Mouse (Mus musculus) layer of hippocampus, postnatal 36 days (tissue): ENCODE measurements around the gene Btrc. TPM values are rescaled to one million over a fixed set of nuclear protein-coding genes. Genes with fewer than 3 reads are reported as not detected.
"Not testable (repeated sequence)": the region's sequence is repeated elsewhere in the genome, so short reads cannot be mapped to it uniquely, and the experiment has no call there.

ENCODE experiments used
- DNase-seq, 2 experiments: peaks; one replicate each; pipeline ENCODE4 v3.0.0; 2022
- total RNA-seq, 2 experiments: library from RNA; stranded (reverse); gene quantifications; 2 replicates each; pipeline ENCODE4 v1.2.3; 2021

The Btrc gene
- total RNA-seq, 2 experiments from 2014 or later = 90.8 to 98.2 TPM

DNA sequence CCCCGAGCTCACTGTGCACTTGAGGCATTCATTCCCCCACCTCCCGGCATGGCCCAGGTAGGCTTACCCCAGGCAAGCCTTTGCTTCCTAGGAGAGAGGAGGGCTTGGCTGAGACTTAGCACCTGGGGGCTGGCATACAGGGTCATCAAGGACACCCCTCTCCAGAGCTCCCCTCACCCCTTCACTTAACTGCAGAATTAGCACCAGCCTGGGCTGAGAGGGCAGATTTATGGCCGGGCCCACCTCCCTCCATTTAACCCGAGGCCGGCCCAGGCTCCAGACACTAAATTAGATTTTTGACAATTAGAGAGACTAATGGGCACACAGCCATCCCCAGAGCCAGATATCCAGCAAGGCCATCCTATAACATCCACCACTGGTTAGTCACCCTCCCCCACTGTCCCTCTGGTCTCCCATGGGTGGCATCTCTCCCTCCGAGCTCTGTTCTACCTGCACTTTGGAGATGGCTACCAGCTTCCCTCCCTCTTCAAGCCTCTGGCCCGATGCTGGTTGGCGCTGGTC lies 171.7 kb downstream of the Btrc start:
- DNase-seq = no peak

DNA sequence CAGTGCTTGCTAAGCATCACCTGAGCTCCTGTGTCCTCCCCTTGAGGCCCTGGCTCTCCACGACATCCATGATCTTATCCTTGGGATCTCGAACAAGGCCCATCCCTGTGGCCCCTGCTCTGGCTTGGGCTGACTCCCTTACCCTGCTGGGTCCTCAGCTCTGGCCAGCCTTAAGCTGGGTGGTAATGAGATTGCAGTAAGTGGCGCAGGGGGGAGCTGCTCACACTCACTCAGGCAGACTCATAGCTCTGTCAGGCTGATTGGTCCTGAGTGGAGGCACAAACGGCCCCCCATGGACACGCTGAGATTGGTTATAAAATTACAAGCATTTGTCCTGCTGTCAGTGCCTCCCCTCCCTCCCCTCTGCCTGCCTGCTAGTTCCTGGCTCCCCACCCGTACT lies 172.4 kb downstream of the Btrc start:
- DNase-seq = no peak

DNA sequence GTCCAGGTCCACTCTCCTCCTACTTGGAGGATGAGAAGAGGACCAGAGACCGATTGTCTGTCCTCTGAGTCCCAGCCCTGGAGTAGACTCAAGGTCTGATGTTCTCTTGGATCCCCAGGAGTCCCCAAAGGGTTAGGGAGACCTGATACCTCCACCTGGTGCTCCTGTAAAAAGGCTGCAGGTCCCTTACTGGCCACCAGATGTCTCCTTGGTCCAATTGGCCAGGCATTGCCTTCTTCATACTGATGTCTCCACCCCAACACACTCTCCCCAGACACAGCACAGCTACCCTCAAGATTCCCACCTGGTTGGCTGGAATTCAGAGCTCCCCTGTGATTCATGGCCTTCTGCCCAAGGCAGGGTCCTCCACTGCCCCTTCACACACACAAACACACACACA lies 174.0 kb downstream of the Btrc start:
- DNase-seq = no peak

DNA sequence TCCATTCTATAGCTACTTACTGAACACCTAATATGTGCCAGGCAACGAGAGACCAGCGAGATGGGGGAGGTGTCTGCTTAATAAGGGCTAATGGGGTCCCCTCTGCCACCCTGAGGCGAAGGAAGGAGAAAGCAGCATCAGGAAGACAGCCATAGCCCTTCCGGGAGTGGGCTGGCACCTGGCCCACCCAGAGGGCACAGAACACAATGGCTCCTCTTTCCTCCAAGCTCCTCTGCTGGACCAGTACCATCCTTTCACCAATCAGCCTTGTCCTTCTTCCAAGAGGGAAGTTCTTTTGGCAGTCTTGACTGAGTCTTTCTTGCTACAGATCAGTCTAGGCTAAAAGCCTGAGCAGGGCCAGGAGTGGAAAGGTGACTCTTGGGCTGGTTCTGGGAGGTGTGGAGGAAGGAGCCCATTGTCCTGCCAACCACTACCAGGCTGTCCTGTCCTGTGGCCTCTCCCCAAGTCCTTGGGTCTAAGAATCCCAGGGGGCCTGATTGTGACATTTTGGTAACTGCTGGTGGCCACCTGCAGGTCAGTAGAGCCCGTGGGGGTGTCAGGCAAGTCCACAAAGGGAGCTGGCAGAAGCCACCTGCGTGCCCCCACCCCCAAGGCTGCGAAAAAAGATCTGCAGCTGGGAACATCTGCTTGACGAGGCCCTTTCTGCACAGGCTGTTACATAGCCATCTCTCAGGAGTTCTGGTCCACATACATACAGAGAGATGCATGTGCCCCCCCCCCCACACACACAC lies 177.3 kb downstream of the Btrc start:
- DNase-seq = no peak

DNA sequence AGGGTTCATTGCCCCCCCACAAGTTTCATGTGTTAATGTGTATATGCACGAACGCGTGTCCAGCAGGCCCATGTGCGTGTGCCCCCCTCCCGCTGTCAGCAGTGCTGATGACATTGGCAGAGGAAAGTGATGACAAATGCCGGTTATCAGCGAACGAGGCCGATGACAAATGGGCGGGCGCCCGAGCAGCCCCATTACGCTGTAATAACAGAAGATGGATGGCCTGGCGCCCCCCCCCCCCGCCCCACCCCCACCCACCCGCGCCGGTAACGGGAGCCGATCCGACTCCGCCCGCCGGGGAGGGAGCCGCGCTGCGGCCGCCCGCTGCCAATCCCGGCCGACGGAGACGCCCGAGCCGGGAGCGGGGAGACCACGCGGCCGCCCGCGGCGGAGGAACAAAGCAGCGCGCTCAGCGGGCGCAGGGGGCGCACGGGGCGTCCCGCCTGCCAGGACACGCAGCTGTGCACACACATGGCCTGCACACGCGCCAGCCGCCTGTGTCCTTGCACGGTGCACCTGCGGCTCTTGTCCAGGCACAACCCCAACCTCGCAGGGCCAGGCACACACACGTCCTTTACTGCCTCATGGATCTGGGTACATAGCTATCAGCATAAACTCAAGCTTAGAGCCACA lies 178.0 kb downstream of the Btrc start:
- DNase-seq = peak; percentile 62 to 67

DNA sequence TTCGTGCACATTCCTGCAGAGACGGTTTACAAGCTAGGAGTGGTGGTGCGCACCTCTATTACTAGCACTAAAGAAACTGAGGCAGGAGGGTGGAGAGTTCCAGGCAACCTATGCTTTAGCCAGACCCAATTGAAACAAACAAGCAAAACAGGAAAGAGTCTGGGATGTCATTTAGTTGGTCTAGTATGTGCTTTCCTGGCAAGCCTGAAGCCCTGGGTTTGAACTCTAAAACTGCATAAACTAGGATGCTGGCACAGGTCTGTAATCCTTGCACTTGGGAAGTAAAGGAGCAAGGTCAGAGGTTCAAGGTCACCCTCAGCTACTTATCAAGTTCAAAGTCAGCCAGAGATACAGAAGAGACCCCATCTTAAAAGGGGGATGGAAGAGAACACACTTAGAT lies 178.5 kb downstream of the Btrc start:
- DNase-seq = no peak

DNA sequence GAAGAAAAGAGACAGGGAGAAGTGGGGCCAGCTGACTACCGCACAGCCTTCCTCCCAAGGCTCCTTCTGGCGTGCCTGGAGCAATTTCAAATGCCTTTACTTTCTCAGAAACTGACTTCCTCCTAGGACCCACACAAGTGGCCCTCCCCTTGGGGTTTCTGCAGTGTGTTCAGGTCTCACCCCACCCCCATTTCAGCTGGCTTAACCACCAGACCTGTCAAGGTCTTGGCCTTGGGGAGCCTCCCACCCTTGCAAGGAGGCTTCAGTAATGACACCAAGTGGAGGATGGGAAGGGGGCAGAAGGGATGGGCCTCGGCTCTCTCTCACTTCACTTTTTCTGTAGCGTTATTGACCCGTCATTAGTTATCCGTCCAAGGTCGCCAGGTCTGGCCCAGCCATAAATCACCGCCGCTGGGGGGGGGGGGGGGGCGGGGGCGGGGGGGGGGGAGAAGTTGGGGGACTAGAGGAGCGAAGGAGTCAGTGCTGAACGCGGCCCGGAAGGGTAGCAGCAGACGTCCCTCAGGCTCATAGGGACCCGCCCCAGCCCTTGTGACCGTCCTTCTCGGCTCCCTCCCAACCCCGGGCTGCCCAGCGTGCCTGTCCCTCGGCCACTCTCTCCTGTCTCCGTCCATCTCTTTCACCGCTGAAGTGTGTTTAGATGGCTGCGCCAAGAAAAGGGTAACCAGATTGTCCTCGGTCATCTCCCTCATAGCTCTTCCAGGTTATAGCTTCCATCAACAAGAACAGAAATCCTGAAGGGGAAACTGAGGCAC lies 180.8 kb downstream of the Btrc start:
- no peak for DNase-seq

DNA sequence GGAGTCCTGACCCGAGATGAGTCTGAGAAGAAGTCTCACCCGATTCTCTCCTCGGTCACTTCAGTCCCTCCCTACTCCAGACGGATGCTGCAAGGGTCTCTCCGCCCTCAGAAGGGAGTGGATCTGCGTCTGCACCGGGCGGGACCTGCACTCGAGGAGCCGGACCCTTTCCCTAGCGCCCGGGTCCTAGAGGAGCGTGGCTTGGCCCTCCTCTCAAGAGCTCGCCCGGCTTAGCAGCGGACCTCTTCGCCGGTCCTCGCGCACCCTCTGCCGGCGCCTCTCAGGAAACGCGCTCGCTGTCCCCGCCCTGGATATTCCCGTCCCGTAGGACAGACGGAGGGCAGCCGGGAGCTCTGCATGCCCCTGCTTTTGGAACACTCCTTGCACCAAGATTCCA lies 181.4 kb downstream of the Btrc start:
- DNase-seq = peak; percentile 80 to 81

DNA sequence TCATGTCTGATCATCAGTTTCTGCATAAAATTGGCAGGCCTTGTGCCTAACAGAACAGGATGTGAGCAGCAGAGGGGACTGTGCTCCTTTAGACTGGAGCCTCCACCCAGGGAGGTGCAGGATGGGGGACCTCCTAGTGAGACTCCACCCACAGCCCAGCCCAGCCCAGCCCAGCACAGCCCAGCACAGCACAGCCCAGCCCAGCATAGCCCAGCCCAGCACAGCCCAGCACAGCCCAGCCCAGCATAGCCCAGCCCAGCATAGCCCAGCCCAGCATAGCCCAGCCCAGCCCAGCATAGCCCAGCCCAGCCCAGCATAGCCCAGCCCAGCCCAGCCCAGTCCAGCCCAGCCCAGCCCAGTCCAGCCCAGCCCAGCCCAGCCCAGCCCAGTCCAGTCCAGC lies 184.7 kb downstream of the Btrc start:
- DNase-seq = not testable (repeated sequence)

DNA sequence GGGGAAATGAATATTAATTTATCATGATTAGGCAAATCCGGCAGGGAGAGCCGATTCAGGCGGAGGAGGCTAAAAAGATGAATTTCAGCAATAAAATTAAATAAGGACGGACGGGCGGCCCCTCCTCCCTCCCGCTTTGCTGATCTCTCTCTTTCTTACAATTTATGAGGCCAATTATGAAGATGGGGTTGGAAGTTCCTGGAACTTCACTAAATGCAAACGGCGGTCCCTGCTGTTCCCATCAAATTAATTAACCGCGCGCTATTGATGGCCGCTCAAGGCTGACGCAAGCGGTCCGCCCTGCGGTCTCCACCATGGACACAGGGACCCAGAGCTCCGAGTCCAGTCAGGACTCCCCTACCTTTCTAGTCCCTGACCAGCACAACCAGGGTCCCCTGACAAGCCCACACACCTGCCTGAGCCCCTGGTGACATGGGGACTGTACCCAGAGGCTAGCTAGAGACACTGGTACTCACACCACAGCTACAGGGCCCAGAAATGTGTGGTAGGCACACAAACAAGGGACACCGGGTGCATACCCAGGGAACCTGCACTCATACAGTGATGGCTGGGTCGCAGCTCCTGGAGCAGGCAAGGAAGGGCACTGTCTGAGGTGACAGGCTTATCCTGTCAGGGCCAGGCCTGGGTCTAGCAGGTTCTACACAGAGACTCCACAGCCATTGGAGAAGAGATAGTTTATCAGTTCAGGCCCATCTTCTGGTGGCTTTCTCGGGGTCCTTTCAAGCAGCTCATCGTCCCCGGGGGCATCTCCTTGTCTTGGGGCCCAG lies 185.8 kb downstream of the Btrc start:
- DNase-seq = no peak

DNA sequence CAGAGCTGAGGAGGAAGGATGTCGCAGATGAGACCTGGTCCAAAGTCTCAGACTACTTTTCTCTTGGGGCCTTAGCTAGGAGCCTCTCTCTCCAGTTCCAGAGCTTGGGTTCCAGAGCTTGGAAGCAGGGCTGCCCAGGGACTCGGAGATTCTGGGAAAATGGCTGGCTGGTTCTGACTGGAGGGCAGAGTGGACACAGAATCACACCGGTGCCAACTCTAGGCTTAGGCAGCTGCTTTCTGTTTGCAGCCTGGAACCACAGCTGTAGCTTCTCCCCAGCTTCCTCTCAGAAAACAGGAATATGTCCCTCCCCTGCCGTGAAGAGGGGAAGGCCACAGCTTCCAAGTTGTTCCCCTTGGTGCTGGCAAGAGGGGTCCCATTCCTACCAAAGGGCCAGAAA lies 186.4 kb downstream of the Btrc start:
- no peak for DNase-seq

DNA sequence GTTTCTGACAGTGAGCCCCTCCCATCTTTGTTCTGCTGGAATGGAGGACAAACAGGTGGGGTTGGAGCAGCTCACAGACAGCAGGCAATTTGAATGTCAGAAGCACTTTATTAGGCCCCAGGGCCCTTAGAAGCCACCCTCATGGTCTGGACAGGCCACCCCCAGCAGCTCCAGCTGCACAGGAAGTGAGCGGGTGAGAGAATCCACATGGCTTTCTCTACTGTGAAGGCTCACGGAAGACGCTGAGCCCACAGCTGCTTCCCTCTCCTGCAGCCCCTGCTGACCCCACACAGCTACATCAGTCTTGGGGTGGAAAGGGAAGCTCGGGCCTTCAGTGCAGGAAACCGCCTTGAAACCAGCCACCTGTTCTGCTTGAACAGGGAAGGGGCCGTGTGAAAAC lies 188.7 kb downstream of the Btrc start:
- no peak for DNase-seq

DNA sequence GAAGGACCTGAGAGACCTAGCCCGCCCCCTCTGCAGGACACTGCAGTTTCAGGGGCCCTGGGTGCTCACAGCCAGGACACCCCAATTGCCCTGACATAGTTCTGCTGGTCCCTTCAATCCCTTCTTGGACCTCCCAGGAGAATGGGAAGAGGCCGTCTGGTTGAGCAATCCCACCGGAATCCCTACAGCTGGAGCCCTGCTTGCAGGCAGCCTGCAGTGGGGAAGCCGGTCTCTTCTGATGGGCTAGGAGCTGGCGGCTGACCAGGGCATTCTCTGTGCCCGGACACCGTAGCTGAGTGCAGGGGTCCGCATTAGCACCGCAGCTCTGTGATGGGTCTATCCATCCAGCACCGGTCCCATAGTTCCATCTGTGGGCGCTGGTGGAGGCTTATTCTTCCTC lies 190.6 kb downstream of the Btrc start:
- no peak for DNase-seq

DNA sequence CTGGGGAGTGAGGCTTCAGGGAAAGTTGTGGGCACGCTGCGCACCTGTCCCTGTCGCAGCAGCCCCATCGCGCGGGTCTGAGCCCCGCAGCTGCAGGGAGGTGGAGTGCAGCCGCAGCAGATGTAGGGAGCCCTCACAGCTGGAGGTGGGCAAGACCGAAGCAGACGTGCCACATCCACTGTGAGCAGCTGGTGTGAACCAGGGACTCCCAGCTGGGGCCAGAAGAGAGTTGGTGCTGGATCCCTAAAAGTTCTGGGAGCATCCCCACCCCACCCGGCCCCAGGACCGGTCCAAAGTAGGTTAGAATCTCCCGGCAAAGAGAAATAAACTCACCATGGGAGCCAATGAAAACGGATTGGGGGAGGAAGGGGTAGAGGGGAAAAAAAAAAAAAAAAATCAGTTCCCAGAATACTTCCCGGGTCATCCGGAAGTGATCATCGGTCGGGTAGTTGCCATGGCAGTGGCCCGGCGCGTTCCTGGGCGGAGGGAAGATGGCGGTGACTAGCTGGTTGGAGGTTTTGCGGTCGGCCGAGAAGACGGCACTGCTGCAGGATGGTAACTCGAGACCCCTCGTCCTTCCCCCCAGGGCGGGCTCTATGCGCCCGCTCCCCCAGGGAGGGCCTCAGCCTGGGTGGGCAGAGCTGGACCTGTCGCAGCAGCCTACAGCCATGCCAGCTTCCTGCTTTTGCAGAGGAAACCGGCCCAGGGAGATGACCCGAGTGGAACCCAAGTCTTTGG lies 196.8 kb downstream of the Btrc start, which contains the start of the genes Poll and Gm17018:
Gene Poll, minus strand, starts transcription at position 379 of the 738 bp plus-strand sequence.
Gene Gm17018, plus strand, starts transcription at position 463 of the 738 bp plus-strand sequence.
- peak; percentile 87 to 88 for DNase-seq

DNA sequence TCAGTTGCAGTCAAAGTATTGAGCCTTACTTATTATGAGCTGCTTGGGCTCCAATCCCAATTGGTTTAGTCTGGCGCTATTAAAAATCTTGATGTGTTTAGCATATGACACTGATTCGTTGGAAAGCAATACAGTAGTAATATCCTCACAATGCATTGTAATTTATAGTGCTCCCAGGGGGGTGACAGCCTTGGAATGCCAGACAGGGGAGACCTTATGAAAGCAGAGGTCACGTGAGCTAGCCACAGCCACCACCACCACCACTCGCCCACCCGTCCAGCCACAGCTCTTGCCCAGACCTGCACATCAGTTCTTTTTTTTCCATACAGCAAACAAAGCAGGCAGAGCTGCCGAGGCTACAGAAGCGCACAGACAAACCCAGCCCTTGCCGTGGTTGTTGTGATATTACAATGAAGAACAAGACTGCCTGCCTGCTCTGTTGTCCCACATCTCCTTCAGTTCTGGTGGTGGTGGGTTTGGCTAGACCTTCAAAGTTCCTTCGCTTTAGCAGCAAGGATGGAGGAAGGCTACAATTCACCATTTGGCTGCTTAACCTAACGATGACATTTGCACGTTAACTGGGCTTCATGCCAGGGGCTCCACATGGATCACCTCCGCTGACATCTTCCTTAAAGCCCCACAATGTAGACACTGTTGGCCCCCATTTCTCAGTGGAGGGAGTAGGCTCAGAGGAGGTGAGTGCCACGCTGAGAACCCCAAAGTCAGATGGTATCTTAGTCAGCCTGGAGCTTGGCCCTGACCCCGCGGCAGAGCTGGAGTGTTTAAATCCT lies 202.6 kb downstream of the Btrc start:
- DNase-seq = no peak

DNA sequence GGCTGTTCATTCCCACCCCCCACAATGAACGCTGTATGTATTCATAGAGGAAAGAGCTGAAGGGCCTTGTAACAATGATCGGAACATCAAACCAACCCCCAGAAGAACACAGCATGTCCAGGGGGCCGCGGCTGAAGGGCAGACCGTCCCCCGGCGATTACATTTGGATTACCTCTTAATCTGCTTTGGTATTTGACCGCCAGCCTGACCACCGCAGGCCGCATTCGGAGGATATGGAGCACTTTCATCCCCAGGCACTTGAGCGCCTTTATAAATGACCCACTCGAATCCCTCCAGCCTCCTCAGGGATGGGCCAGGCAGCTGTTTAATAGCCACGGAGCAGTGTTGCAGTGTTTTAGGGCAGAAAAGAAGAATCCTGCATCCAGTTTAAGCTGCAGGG lies 203.8 kb downstream of the Btrc start:
- DNase-seq = no peak

DNA sequence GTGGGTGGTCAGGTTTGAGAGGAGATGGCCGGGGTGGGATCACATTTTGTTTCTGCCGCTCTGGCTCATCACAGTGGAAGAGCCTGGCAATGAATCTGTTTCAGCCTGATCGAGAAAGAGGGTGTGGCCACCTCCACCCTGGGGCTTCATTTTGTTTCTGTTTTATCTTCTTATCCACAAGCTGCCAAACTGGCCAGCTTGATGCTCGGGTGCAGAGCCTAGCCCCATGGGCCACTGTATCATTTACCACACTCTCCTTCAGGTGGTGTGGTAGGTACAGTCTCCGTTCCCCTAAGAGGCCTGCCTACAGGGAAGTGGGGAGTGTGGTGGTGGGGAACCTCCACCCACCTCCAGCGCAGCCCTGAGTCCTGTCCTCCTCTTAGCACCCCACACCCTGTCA lies 209.5 kb downstream of the Btrc start:
- no peak for DNase-seq

DNA sequence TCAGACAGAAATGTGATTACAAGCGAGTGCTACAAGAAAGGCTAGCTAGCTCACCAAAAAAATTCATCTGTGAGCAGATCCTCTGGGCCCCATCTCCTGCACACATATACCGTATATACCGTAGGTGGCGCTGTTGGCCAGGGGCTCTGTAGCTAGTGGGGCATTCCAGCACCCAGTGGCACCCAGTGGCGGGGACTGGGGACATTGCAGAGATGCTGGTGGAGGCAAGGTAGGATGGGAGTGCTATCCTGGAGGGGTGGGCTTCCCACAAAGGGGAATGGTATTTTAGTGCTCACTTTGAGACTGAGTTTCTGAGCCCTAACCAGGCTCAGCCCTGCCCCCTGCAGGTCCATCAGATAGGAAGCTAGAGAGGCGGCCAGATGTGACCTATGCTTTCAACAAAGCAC lies 210.3 kb downstream of the Btrc start:
- DNase-seq = peak; percentile 74 to 76

DNA sequence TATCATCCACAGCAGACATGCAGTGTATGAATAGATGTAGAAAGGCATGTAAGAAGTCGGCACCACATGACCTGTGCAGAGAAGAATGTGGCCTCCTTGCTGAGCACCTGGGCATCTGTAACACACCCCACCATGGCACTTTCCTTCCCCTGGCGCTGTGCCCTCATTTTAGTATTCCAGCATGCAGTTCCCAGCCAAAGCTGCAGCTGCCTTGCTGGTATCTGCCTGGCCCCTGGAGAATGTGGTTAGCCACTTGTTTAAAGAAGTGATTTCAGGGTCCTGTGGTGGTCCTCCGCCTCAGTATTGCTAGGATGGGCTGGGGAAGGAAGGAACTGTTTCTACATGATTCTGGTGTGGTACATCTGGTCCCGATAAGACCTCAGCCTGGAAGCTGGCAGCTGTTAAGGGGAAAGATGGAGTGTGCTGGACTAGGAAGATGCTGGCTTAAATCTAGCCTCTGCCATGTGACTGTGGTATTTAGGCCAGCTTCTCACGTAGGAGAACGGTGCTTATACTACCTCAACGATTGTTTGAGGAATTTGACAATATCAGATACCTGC lies 210.9 kb downstream of the Btrc start:
- no peak for DNase-seq

DNA sequence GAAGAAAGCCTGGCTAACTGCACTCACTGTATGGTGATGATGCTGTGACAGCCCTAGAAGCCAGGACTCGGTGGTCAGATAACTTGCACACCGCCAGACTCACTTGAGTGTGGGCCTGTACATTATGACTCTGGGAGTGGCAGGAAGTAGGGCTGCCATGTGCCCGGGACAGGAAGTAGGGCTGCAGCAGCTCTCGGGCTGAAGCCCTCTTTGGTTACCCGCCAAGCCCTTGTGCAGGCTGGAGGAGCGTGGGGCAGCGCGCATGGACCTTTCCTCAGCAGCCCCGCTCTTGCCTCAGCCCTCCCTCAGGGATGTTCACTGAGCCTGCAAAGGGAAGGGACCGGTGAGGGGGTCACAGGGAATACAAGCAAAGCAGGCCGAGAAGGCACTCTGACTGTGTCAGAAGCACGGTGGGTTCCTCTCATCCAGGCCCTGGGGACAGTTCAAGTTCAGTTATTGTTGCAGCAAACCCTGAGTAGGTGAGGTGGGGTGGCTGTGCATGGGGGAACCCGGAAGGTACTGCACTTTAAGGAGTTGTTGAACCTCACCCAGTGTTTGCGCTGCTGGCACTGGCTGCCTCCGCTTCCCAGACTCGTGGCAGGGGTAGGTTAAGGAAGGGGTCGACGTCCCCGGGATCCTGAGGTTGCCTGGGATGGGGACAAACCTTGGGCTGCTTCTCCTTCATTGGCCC lies 211.6 kb downstream of the Btrc start:
- no peak for DNase-seq
